Mouse (Mus musculus) ES-Bruce4 (cell line): ENCODE results near the gene Als2.

Experiments used
- CTCF ChIP-seq: IDR thresholded peaks from one replicate; pipeline ENCODE4 v1.8.1; 2011; ENCODE audit warnings: low read depth, low read length
- POLR2A ChIP-seq: IDR thresholded peaks from one replicate; pipeline ENCODE4 v1.8.1; 2011; ENCODE audit warnings: low read length; ENCODE audit not compliant: insufficient read depth

GRCm38 (mm10) chr1:59169586-59169985, 67.4 kb downstream of the Als2 start:
- TF ChIP-seq CTCF (no peak), POLR2A (no peak)
